Mouse (Mus musculus) forelimb bud, embryonic 11.5 days (tissue): ENCODE data around the gene Ccdc8.

ENCODE experiments used
- DNase-seq: peaks from one replicate; pipeline ENCODE4 v3.0.0-alpha.2; 2012; ENCODE audit warnings: low read depth, low spot score

Ccdc8 gene

DNA sequence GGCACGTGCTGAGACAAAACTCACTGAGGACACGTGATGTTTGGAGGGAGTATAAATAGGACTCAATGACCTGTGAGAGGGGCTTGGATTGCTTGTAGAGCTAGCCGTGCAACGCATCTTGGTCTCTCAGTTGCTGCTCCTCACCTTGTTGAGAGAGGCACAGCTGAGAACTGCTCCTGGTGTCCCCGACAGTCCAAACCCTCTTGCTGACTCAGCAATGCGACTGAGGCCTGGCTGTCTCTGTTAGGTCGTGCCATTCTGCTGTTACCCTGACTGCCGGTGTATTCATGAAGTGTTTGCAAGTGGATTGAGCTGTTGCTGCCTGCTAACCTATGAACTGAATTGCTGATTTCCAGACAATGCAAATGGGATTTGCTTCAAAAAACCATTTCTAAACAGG is 16.2 kb upstream of the Ccdc8 start:
- DNase-seq, result no peak

DNA sequence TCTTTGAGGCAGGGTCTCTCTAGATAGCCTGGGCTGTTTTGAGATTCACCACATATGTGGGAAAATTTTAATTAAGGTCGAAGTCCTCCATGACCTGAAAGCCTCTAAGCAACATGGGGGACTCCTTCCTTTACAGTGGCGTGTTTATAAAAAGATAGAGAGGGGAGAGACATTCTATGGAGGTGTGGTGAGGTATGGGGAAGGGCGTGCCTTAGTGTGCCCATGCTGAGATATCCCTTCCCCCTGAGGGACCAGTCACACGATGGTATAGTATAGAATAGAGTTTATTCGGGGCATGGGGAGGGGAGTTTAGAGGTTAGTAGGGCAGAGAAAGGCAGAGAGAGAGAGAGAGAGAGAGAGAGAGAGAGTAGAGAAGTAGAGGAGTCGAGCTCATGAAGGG is 14.3 kb upstream of the Ccdc8 start:
- no peak for DNase-seq

DNA sequence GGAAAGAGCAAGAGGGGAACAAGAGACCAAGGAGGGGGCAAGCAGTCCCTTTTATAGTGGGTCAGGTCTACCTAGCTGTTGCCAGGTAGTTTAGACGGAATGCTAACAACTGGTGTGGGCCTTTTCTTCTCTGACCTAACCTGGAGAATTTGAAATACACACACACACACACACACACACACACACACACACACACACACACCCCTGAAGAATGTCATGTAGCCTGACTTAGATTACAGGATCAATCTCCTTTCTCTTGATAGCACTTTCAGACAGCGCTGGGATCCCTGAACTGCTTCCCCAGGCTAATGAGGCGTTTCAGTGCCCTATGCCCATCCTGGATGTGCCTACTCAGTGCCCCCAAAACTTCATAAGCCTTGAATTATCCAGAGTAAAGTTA is 13.9 kb upstream of the Ccdc8 start:
- DNase-seq, result no peak

DNA sequence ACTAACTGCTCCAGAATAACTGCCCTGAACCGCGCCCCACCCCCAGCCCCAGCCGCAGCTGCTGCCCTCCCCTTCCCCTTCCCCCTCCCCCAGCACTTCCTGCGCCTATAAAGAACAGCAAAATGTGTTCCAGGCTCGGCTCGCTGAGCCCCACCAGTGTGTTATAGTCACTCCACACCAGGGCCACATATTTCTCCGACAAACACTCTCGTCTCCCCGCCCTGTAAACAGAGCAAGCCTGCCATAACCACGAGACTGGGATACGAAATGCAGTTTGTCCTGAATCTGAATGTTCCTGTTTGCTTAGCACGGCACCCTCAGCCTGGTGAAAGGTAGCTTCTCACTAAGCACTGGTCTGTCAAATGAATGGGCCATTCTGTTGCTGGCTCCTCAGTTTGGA is 12.2 kb upstream of the Ccdc8 start:
- DNase-seq, result peak; percentile 66

DNA sequence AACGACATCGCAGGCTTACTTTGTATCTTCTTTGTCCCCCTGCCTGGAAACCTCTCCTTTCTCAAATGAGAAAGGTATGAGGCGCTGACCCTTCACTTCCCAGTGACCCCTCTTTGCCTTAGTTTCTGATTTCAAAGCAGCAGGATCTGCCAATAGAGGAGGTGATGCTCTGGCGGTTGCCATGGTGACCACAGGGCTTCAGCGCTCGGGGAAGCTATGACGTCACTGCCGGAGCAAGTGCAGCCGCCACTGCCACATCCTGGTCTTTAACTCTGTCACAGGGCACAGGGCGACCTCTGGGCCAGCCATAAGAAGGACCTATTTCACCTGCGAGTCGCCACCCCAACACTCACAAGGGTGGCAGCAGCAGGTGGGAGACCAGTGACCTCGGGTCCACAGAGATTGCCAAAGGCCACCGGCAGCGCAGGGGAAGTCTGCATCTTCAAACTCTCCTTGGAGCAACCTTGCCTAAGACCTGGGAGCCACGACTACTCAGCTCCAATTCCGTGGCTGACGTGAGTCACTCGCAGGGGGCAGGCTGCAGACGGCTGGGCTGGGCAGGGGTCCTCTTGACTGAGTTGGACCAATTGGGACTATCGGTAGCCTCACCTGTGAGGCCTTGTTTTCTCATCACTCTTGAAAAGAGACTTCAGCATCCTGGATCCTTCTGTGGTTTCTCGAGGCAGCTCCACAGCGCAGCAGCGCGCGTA is 9.5 kb upstream of the Ccdc8 start, which contains the start of gene Gm42372:
Gene Gm42372, plus strand, starts transcription at position 228 of the 710 bp plus-strand sequence.
- peak; percentile 92 for DNase-seq

DNA sequence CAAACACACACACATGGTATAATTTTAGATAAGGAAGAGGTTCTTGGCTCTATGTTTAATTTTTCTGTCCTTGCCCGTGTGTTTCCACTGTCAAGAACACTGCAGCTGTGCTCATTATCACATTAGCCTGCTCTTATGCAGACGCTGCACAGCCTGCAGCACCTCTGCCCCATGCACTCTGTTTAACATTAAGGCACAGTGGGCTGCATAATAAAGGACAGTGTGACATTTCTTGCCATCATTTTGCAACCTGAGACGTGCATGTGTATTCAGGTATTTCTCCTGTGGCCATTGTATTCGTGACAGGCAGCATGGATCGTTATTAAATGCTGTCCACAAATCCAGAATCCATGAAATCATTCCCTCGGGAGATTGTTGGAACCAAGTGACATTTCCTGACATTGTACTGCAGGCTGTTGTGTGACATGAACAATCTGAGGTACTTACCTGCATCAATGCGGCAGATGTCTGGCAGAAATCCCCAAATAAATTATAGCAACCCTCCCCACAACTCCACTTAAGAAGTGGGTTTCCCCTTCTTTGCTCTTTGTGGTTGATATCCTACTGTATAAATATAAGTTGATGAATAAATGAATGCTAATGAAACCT is 4.9 kb upstream of the Ccdc8 start:
- DNase-seq, result no peak

DNA sequence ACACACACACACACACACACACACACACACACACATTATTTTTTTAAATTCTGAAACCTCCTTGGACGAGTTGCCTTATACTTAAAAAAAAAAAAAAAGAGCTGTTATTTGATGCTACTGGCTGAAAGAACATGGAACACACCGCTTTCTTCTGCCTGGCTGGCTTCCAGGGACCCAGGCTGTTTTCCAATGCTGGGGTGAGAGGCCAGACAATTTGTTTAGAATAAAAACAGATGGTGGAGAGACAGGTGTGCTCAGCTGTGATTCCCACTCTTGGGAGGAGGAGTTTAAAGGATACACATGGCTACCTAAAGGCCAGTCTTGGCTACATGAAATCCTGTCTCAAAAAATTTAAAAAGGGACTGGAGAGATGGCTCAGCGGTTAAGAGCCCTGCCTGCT is 4.1 kb upstream of the Ccdc8 start:
- DNase-seq, result peak; percentile 57

DNA sequence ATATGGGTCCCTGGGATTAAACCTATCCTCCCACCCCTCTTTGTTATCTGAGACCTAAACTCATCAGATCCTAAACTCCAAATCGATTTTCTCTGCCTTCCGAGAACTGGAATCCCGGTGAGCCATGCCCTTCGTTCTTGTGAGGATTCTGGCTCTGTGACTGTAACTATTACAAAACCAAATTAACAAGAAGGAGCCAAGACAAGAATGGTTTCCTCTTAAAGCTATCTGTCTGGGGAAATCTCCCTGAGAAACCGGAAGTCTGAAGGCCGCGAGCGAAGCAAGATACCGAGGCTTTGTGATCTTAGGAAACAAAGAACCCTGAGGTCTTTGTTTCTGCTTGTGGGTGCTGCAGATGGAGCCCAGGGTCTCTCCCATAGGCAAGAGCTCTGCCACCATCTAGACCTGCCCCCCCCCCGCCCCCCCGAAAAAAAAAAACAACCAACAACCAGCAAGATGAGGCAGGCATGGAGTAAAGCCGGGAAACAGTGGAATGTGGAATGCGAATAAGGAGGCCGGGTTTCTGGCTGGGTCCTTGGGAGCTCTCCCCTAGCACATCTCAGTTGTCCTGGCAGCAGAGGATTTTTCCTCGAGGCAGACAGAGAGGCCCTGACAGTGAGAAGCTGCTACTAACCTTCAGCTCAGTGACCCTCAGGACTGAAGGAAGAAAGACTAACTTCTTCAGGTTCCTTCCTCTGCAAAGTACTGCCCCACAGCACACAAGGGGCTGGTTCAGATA is 2.3 kb upstream of the Ccdc8 start:
- DNase-seq, result no peak

DNA sequence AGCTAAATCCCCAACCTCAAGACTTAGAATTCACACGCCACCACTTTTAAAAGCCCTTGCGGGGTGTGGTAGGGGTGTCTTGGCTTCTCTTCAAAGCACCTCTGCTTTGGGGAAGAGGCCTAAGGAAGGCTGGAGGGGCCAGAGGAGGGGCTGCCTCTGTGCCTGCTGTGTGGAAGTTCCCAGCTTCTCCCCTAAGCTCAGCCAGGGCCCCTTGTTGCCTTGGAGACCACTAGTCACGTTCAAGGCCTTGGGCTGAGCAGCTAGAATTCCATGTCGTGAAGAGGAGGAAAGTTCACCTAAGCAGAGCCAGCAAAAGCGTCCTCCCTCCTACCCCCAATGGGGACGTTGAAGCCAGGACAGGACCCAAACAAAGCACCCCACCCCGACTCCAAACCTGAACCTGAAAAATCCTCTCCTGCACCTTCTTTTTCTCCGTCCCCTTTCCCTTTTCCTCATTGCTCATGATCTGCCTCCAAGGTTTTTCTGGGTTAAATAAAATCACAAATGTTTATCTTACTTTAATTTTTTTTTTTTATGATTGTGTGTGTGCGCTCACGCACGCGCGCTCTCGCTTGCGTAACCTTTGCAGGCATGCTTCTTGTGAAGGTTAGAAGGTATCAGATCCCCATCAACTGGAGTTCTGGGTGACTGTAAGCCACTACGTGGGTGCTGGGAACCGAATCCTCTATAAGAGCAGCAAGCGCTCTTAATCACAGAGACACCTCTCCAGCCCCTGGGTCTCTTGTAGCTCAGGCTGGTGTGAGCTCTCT is 642 bp upstream of the Ccdc8 start:
- DNase-seq, result peak; percentile 74

DNA sequence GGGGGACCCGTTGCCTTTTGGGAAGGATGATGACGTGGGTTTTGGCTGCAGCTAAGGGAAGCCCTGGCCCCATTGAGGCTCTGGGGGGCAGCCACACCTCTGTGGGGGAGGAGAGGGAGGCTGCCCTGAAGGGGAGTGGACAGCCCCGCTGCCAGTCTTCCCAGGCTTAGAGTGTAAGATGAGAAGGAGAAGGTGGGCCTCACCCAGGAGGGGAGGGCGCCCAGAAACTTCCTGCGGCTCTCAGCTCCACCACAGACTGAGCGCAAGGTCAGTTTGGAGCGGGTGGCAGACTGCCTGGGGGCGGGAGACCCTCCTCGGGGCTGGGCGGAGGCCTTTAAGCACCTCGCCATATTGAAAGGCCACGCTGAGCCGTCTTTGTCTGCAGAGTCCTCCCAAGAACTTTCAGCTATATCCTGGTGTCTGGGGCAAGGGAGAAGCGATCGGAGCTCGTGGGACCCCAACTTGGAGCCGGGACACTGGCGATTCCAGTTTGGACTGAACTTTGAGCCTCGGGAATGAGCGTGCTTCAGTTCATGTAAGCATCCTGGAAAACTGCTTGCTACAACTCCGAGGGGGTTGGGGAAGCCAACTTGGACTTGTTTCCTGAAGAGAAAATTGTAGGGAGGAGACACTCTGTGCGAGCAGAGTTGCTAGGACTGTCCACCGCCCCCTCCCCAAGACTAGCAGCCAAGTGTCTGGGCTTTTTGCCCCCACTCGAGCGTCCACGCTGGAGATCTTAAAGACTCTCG is 1.3 kb downstream of the Ccdc8 start:
- peak; percentile 89 for DNase-seq

DNA sequence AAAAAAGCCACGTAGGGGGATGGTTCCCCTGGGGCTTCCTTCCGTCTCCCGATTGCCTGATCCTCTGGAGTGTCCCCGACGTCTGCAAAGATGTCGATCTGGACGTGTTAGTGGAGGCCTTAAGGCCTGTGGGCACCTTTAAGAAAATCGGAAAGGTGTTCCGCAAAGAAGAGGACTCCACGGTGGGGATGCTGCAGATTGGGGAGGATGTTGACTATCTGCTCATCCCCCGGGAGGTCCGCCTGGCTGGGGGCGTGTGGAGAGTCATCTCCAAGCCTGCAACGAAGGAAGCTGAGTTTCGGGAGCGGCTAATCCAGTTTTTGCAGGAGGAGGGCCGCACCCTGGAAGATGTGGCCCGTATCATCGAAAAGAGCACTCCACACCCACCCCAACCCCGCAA is 1.9 kb downstream of the Ccdc8 start:
- no peak for DNase-seq

DNA sequence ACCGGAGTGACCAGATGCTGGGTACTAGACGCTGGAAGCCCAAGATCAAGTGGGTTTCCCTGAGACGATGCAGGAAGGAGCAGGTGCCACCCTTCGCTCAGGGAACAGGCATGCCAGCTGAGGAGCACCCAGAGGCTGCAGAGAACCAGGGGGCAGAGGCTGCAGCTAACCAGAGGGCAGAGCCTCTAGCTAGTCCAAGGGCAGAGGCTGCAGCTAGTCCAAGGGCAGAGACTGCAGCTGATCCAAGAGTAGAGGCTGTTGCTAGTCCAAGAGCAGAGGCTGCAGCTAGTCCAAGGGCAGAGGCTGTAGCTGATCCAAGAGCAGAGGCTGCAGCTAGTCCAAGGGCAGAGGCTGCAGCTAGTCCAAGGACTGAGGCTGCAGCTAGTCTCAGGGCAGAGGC is 2.8 kb downstream of the Ccdc8 start:
- DNase-seq, result no peak

DNA sequence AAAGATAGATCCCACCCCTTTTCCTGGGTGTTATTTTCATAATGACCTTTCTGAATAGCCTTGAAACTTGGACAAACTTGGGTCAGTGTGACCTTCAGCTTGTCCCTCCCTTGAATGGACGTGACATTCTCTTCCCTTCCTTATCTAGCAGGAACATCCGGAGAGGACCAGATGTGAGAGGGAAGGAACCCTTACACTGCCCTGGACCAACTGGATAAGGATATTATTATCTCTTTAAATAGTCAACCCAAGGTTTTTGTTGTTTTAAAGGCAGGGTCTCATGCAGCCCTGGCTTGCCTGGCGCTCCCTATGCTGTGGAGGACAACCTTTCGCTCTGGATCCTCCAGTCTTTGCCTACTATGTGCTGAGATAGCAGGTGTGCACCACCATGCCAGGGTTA is 6.7 kb downstream of the Ccdc8 start:
- DNase-seq, result no peak

DNA sequence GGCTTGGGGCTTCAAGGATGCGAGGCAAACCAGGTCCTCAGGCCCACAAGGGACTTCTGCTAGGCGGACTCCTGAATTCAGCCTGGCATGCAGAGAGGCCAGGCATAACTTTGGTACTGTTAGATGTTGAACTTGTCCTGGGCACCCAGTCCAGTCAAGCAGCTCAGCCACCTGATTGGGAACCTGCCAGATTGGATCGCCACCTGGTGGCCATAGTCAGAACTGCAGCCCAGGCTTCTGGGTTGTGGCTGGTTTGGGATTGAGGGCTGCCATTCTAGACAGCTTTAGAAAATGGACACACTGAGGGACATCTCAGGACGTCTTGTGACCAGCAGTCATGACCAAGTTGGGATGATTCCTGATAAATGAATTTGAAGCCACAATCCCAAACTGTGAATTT is 7.1 kb downstream of the Ccdc8 start:
- peak; percentile 85 for DNase-seq

DNA sequence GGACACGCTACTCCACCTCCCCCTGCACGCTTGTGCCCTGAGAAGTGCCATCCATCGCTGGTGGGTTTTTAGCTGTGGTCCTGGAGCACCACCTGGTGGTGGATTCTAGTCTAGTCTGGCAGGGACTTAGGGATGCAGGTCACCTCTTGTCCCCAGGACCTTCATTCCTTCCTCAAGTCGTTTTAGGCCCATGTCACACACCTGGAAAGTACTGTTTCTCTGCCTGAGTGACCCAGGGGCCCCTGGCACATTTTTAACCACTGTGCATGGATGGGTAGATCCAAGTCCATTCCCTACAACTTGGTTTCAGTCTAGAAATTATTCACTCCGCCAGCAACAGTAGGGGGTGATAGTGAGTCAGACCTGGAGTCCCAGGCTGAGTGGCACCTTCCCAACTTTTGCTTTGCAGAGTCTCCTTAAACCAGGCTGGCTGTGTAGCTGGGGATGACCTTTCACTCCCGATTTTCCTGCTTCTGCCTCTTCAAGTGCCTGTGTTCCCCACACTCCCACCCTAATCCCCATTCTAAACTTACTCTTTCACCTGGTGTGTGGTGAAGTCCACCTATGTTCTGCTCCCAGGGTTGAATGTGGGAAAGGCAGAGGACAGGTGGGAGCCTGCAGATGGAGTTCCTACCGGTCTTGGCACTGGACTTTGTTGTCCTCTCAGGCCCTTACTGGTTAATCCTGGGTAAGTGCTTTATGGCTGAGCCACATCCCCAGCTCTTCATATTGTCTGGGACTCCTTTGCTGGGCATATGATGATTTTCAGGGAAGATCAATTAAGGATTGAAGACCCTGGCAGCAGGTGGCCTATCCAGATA is 10.1 kb downstream of the Ccdc8 start:
- DNase-seq, result peak; percentile 88

DNA sequence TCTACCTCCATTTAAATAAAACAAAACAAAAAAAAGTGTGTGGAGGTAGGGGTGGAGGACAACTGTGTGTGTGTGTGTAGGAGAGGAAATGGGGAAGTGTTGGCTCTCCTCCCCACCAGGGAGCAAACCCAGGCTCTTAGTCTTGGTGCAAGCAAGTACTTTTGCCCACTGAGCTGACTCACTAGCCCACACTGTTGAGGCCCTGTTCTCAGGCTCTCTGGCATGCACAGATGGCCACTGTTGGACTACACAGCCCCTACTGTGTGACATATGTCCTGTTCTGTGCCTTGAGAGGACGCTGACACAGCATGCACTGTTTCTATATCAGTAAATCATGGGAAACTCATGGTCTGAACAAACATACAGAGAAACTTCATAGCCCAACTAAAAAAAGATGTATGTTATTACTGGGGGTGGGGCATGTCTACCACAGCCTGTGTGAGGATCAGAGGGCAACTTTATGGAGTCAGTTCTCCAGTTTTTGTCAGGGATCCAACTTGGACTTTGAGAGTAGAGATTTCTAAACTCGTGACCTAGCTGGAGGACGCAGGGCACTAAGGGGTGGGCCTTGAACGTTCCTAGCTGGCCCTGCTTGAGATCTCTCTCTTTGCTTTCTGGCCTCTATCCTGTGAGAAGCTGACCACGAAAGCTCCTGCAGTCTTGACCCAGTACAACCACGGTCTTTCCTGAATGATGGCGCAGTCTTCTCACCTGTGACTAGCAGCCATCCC is 10.9 kb downstream of the Ccdc8 start:
- DNase-seq, result no peak

DNA sequence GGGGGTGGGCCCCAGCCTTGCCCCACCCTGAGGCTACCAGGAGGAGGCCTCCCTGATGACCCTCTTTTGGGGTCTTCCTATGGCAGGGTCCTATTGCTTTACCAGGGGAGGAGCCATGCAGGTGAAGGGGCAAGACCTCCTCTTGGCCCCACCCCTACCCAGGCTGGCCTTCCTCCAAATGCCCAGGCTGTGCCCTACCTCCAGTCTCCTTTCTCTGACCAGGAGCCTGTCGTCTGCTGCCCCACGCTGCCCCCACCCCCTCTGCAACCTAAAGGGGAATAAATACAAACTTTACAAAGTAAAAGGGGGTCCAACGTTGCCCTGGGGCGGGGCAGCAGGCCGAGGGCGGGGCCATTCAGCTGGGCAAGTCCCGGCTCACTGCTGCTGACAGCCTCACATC is 12.2 kb downstream of the Ccdc8 start:
- no peak for DNase-seq

DNA sequence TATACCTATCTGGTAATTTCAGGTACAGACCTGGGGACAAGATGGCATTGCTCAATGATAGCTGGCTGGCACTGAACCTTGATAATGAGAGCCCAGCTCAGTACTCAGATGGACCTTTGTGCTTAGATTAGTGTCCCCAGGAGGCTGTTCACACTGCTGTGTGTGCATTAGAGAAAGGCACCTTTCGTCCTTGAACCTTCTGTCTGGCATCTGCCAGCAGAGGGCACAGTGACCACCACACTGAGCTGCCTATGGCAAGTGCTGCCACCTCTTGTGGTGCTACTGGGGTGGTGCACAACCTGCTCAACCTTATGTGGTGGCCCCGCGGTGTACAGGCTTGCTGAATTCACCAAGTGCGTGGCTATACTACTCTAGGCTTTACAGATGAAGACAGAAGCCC is 14.8 kb downstream of the Ccdc8 start:
- no peak for DNase-seq

DNA sequence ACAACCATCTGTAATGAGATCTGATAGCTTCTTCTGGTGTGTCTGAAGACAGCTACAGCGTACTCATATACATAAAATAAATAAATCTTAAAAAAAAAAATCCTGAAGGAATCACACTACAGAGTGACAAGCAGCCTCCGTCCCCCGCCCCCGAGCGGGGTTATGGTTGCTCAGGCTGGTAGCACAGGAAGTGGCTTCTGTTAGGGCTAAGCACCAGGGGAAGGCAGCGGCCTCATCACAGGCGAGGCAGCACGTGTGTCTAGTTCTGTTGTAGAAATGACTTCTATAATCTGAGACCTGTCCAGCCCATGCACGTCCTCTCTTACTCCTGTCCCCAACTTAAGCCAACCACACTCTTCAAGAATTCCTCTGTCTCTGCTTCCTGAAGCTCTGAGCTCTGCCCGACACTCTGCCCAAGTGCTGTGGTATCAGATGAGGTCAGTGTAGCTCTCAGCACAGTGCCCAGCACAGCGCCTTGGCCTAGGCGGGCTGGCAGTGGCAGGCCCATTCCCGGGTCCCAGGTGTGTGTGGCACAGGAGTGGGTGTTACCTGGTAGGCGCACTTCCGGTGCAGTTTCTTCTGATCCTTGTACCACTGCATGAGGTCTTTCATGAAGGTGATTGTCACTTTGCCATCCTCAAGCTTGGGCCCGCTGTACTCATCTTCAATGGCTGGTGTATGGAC is 17.0 kb downstream of the Ccdc8 start:
- no peak for DNase-seq
